Mouse (Mus musculus): ENCODE measurements around the gene Tmem104.
A peak's percentile ranks its signal among the peaks of the same experiment; 100 is the strongest.

Gene Tmem104

GRCm38 (mm10) chr11:115232889-115233288 is 45.6 kb downstream of the Tmem104 start:
- no peak for DNase-seq

GRCm38 (mm10) chr11:115233526-115234290 is 46.4 kb downstream of the Tmem104 start:
- DNase-seq, result peak; percentile 23

DNA sequence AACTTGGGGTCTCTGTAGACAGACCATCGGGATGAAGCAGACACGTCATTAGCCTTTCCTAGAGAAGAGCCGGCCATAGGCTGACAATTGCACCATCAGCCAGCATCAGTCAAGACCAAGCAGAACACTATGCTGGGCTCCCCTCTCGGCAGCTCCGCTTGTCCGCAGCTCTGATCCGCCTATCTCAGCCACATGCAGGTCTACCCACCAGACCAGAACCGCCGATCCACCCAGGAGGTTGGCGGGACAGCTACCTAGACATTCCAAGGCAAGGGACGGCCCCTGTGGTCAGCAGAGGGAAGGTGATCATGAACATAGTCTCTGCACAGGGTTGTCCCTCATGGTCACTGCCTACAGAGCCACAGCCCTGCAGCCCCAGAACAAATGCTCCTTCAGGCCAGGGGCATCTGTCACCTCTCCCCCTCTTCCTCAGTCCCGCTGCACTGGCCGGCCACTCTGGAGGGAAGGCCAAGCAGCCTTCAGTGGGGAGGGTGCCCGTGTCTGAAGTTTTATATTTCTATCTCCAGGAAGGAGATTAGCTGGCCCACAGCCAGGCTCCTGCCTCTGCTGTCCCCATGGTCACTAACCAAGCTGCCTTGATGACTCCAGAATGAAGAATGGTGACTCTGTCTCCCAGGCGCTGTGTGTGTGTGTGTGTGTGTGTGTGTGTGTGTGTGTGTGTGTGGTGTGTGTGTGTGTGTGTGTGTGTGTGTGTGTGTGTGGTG is 47.2 kb downstream of the Tmem104 start:
- no peak for DNase-seq

DNA sequence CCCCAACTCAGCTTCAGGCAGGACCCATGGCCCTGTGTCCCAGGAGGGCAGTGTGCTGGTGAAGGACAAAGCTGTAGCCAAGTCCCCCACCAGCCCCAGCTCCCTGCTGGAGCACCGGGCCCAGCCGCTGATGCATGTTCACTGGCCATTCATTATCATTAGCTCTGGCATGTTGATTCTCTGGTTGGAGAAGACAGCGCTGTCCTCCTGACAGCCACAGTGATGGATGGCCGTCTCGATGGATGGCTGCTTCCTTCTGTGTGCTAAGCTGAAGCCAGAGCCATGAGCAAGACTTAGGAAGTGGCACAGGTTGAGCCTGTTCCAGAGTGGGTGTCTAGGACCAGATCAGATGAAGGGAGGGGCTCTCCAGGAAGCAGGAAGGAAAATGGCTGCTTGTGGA is 49.3 kb downstream of the Tmem104 start:
- no peak for DNase-seq

- DNase-seq, result no peak
Measured at GRCm38 (mm10) chr11:115241402-115241801, 54.1 kb downstream of the Tmem104 start.

- DNase-seq, result no peak
Measured at GRCm38 (mm10) chr11:115242746-115243145, 55.5 kb downstream of the Tmem104 start.

GRCm38 (mm10) chr11:115243783-115244182 is 56.5 kb downstream of the Tmem104 start:
- no peak for DNase-seq

DNA sequence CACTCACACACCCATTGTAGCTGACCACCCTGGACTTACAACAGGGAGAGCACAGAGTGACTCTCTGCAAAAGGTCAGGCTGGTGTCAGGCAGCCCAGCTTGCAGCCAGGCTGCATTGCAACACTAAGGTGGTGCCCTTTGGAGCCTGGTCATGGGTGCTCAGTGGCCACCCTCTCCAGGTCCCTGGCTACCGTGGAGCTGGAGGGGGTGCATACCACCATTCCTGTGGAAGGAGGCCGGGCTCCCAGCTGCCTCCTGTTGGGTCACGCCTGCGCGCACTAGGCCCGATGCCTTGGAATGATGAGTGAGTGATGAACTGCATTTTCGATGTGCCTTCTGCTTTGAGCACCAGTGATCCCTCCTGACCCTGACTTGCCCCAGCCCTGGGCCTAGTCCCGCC is 57.6 kb downstream of the Tmem104 start:
- no peak for DNase-seq

DNA sequence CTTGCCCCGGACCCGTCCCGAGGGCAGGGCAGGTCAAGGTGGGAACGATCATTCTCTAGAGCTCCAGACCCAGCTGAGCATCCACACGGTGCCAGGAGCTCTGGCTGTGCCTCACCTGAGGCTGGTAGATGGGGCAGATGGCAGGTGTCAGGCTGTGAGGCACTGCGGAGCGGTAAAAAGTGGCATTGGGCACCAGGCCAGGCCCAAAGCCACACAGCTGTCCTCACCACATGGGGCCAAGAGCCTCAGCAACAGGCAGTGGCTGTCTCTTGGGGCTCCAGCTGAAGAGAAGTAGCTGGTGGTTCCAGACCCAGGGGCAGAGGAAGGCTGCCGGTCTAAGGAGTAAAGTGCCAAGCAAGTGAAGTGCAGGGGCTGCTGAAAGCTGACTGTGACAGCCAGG is 59.1 kb downstream of the Tmem104 start:
- no peak for DNase-seq

DNA sequence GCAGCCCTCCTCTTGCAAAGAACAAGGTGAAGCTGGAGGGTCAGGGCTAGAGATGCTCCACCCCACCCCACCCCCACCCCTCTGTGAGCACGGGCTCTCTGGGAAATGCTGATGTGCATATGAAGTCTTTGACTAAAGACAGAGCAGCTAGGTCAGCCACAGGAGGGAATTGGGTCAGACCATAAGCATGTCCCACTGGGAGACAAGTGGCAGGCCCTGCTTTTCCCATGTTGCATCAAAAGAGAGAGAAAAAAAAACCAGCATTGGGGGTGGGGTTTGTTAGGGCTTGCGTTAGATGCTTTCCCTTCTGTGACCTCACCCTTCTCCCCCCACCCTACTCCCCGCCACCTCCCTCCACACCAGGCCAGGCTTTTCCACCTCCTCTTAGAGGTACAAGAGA is 60.0 kb downstream of the Tmem104 start:
- no peak for DNase-seq

DNA sequence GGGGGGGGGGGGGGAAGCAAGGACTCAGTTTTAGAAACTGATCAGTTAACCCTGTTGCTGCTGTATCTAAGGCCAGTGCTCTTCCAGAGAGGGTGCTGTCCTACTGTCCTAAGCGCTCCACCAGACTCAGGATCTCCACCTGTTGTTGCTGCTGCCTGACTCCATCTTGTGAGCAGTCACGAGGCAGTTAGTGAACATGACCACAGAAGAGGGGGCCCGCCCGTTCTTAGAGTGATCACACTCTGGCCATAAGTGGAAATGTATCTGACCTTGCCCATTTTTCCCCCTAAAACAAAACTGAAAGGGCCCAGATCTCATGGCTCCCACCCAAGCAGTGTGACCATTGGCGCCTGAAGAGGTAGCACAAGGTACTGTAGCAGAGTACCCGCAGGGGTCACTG is 60.7 kb downstream of the Tmem104 start:
- DNase-seq, result no peak

DNA sequence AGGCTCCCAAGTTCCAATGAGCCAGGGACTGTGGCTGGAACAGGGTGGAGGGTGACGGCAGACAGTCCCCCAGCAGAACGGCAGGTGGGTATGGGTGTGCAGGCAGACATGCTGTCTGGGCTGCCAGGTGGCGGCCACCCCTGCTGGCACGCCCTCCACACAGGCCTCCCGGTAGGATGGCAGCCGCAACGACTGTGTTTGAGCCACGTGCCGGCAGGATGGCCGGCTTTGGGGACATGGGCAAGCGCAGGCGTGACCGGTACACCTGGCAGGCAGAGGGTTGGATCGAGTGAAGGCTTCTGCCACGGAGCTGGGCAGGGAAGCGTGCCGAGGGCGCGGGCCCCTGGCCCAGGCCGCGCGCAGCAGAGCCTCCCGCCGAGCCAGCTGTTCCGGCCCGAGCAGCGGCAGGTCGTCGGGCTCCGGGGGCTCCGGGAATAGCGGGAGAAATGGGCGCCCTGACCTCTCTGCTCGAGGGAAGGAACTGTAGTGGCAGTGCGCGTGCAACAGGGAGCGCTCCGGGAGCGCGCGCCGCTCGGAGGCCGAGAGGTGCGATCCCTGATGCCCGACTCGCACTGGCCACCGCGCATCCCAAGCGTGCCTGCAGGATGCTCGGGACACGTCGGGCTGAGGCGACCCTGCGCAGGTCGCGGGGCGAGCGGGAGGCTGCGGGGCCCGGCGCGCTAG is 62.6 kb downstream of the Tmem104 start:
- no peak for DNase-seq

- peak; percentile 17 for DNase-seq
Measured at GRCm38 (mm10) chr11:115250405-115251090, 63.3 kb downstream of the Tmem104 start.

- DNase-seq, result no peak
Measured at GRCm38 (mm10) chr11:115251258-115251657, 64.0 kb downstream of the Tmem104 start.

DNA sequence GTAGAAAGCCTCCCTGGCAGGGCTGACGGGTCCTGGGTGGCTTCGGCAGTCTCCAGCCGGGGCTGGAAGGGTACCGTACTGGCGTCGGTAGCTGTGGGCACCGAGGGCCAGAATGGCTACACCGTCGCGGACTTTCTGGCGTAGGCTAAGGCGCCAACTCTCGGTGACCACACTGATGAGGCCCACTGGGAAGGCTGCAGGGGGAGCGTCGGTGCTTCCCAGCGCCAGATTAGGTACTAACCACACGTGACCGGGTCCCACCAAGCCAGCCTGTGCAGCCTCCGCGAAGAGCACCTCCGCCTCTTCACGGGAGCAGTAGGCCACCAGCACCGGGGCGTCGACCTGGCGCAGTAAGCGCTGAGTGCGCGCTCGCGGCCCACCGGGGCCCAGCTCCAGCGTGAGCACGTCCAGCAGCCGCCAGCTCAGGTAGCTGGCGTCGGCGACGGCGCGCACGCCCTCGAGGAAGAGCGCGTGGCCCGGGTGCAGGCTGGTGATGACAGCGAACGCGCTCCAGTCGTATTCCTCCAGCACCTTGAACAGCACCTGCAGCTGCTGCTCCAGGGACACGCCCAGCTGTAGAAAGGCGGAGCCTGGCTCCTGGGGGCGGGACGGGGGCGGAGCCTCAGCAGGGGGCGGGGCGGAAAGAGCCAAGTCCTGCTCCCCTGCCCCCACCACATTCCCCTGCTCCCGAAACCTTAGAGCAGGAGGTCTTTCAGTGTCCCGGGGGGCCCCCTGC is 70.7 kb downstream of the Tmem104 start:
- DNase-seq, result no peak

- no peak for DNase-seq
Measured at GRCm38 (mm10) chr11:115259134-115259533, 71.8 kb downstream of the Tmem104 start.

DNA sequence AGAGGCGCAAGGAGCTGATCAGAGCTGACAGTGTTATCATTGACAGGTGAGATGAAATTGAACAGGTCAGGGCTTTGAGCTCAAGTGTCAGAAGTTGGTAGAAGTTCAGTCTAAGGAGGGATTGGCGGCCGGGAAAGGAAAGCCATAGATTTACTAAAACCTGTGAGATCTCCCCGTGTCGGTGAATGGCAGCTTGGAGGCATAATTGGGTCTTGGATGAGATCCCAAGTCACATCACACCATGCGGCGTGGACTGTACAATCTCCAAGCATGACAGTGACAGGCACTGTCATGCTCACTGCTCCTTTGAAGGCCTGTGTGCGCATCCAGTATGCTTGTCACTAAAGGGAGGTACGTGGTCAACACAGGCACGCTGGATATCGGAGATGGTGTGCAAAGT is 75.7 kb downstream of the Tmem104 start:
- DNase-seq, result no peak

- DNase-seq, result no peak
Measured at GRCm38 (mm10) chr11:115264136-115264861, 77.0 kb downstream of the Tmem104 start.

DNA sequence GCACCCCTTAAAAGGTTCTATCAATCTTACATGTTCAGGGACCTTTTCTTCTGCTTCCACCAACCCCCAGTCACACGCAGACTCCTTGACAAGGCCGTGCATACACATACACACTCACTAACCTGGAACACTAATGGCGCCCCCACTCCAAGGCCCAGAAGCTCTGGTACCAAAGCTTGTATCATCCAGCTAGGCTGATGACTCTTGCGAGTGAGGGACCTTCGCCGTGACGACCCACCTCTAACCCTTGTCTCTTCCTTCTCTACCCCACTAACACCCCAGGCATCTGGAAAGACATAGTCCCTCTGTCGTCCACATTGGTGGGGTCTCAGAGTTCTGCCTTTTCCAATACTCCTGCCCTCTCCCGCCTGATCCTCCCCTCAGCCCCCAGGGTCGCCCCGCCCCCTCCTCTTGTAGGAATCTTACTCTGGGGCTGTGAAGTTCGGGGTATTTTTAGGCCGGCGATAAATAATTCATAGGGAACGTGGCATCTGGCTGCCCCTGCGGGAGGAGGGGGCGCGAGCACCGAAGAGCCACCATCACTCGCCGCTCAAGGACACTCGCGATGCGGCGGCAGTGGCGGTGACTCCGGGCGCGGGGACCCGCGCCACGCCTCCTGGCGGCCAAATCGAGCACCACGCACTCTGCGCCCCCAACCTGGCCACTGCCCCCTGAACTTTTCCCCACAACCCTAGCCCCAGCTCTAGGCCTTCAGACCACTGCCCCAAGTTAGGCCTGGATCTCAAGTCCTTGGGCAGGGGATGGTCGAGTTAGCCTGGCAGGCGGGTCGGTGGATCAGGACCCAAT is 77.8 kb downstream of the Tmem104 start:
- DNase-seq, result no peak

DNA sequence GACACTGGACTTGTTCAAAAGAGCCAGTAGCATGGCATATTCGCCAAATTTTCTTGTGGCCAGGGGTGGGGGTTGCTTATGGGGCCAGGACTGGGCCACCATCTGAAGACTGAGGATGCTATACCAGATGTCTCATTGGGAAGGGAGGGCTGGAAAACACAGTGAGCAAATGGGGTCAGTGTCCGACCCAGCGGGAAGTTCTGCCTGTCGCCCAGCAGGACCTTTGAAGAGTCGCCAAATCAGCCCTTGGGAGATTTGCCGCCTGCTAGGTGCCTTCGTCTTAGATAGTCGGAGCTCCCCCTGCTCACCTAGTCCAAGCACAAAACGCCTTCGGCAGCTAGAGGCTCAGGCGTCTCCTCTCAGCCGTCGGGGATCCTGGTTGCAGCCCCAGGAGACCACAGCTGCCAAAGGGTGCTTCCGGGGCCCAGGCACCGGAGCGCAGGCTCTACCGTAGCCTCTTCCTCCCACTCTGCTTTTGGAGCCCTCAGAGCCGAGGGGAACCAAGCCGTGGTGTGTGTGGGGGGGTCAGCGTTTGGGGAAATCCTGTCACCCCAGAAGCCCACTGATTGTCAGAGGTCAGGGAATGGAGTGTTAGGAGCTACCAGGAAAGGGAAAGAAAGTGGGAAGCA is 78.6 kb downstream of the Tmem104 start:
- no peak for DNase-seq

DNA sequence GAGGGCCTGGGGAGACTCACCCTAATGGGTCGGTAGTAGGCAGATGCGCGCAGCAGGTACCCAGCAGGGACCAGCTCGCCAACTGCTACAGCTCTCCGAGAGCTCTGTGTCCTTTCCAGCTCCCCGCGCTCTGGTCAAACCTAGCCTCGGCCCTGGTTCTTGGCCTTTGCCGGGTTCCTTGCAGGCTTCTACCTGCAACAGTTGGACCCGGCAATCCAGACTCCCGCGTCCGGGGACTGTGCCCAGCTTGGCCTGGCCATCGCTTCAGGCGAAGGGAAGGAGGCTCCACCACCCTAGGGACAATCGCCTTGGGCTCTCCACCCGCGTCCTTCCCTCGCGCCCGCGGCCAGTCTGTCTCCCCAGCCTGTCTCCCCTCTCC is 79.1 kb downstream of the Tmem104 start:
- DNase-seq, result no peak

All from right cerebral cortex, postnatal 25 days (tissue).